In genomic region chr8:36342650-36343049, GRCm38 (mm10) we compare ENCODE assay signal across 20 mouse cellular contexts.
DNase-seq lines count a peak whose midpoint lies in the region; ATAC-seq lines count a peak whose summit lies in the region.
"Had no signal": no experiment of that assay in that cellular context is flagged by ENCODE, and none has a peak within 500 bp of the region (broad histone marks: within the 10 kb centered on the region; RNA-seq: fewer than 3 reads in every experiment).

No protein-coding gene starts in this region.

- no peaks in the 10 kb centered on the region for H3K9me3 ChIP-seq in kidney, embryonic 14.5 days (ENCODE audit: control insufficient read depth, low read length)
- no peaks in the 10 kb centered on the region for H3K9me3 ChIP-seq in kidney, embryonic 16.5 days (ENCODE audit: low read length)
- H3K9me3 ChIP-seq in lung, embryonic 16.5 days (ENCODE audit: control insufficient read depth, low read length): no peaks in the 10 kb centered on the region
- H3K9me3 ChIP-seq: embryonic facial prominence, embryonic 13.5 days; embryonic facial prominence, embryonic 15.5 days; forebrain, embryonic 10.5 days; forebrain, embryonic 12.5 days had no signal

- 34% methylated on average over 5 of the region's 5 CpGs for WGBS in kidney, embryonic 14.5 days
- WGBS in kidney, embryonic 16.5 days: 41% methylated on average over 5 of the region's 5 CpGs
- 50% methylated on average over 5 of the region's 5 CpGs for WGBS in lung, embryonic 16.5 days

- no peak overlapping the region for H3K4me2 ChIP-seq in kidney, embryonic 14.5 days (replicated peaks; ENCODE audit: low read depth, low read length)
- H3K4me2 ChIP-seq in kidney, embryonic 16.5 days (replicated peaks; ENCODE audit: low read depth, low read length): 0 out of 2 replicates have a peak overlapping the region, but pooled peaks have one; percentile 21
- H3K4me2 ChIP-seq in lung, embryonic 16.5 days (ENCODE audit: low read depth, low read length): no peak overlapping the region
- H3K4me2 ChIP-seq: embryonic facial prominence, embryonic 13.5 days; embryonic facial prominence, embryonic 15.5 days; forebrain, embryonic 12.5 days had no signal

- no peak overlapping the region for H3K4me3 ChIP-seq in kidney, embryonic 14.5 days (ENCODE audit: low read length)
- no peak overlapping the region for H3K4me3 ChIP-seq in kidney, embryonic 16.5 days (ENCODE audit: low read length)
- no peak overlapping the region for H3K4me3 ChIP-seq in lung, embryonic 16.5 days (ENCODE audit: low read length)
- H3K4me3 ChIP-seq: embryonic facial prominence, embryonic 13.5 days; embryonic facial prominence, embryonic 15.5 days; erythroblast, embryonic 14.5 days; forebrain, embryonic 10.5 days; forebrain, embryonic 12.5 days had no signal

- H3K27ac ChIP-seq in kidney, embryonic 14.5 days (ENCODE audit: low read depth, low read length): no peak overlapping the region
- no peak overlapping the region for H3K27ac ChIP-seq in kidney, embryonic 16.5 days (ENCODE audit: low read length)
- no peak overlapping the region for H3K27ac ChIP-seq in lung, embryonic 16.5 days (ENCODE audit: low read length)
- H3K27ac ChIP-seq: embryonic facial prominence, embryonic 13.5 days; embryonic facial prominence, embryonic 15.5 days; forebrain, embryonic 10.5 days; forebrain, embryonic 12.5 days had no signal

- no peak for DNase-seq in kidney, adult 18-20 months
- no peak for DNase-seq in kidney, adult 11 months
- no peak for DNase-seq in lung, adult 18-20 months
- DNase-seq: adrenal gland, adult 2 months; adrenal gland, postnatal 10 days; adrenal gland, postnatal 25 days; cerebellum, adult 11 months; cerebellum, adult 18-20 months; cerebellum, adult 8-10 months; cerebellum, adult 9-11 months; cerebellum, postnatal 36 days had no signal

- H3K36me3 ChIP-seq in kidney, embryonic 14.5 days (ENCODE audit: control insufficient read depth, insufficient read depth, low read length): no peaks in the 10 kb centered on the region
- H3K36me3 ChIP-seq in kidney, embryonic 16.5 days (ENCODE audit: insufficient read depth, low read length): no peaks in the 10 kb centered on the region
- no peaks in the 10 kb centered on the region for H3K36me3 ChIP-seq in lung, embryonic 16.5 days (ENCODE audit: control insufficient read depth, insufficient read depth, low read length)
- H3K36me3 ChIP-seq: embryonic facial prominence, embryonic 13.5 days; embryonic facial prominence, embryonic 15.5 days; forebrain, embryonic 10.5 days; forebrain, embryonic 12.5 days had no signal

- ATAC-seq in kidney, embryonic 14.5 days (ENCODE audit: low FRiP score, low TSS enrichment): peak; percentile 55
- ATAC-seq in kidney, embryonic 16.5 days (ENCODE audit: low FRiP score, low TSS enrichment): peak; percentile 55; the same call in 1 of the 2 replicates
- 0 out of 2 replicates have a peak, but pooled peaks have one; percentile 31 for ATAC-seq in lung, embryonic 16.5 days (ENCODE audit: low read depth)
- ATAC-seq: forebrain, embryonic 14.5 days had no signal

- H3K27me3 ChIP-seq in kidney, embryonic 14.5 days (ENCODE audit: control insufficient read depth, insufficient read depth, low read length): no peaks in the 10 kb centered on the region
- H3K27me3 ChIP-seq in kidney, embryonic 16.5 days (ENCODE audit: insufficient read depth, low read length): no peaks in the 10 kb centered on the region
- H3K27me3 ChIP-seq in lung, embryonic 16.5 days (ENCODE audit: control insufficient read depth, insufficient read depth, low read depth, low read length): no peaks in the 10 kb centered on the region
- H3K27me3 ChIP-seq: embryonic facial prominence, embryonic 13.5 days; embryonic facial prominence, embryonic 15.5 days; forebrain, embryonic 12.5 days had no signal

- no peak overlapping the region for H3K9ac ChIP-seq in kidney, embryonic 14.5 days (ENCODE audit: low read depth, low read length)
- no peak overlapping the region for H3K9ac ChIP-seq in kidney, embryonic 16.5 days (replicated peaks; ENCODE audit: low read length)
- H3K9ac ChIP-seq in lung, embryonic 16.5 days (ENCODE audit: low read length): no peak overlapping the region
- H3K9ac ChIP-seq: embryonic facial prominence, embryonic 13.5 days; embryonic facial prominence, embryonic 15.5 days; forebrain, embryonic 12.5 days had no signal

- peaks cover 6% of the 10 kb centered on the region; the same call in 1 of the 2 replicates for H3K4me1 ChIP-seq in kidney, embryonic 14.5 days (ENCODE audit: control insufficient read depth, insufficient read depth, low read length)
- H3K4me1 ChIP-seq in kidney, embryonic 16.5 days (ENCODE audit: insufficient read depth, low read length): peaks cover 13% of the 10 kb centered on the region; the same call in 1 of the 2 replicates
- no peaks in the 10 kb centered on the region for H3K4me1 ChIP-seq in lung, embryonic 16.5 days (replicated peaks; ENCODE audit: control insufficient read depth, insufficient read depth, low read length)
- H3K4me1 ChIP-seq: forebrain, embryonic 10.5 days; forebrain, embryonic 12.5 days had no signal
